Mouse (Mus musculus) retina, postnatal 1 day (tissue): ENCODE measurements around the gene Hspa1a.
"Not testable (repeated sequence)": the region's sequence is repeated elsewhere in the genome, so short reads cannot be mapped to it uniquely, and the experiment has no call there.

ENCODE experiments used
- DNase-seq: peaks from one replicate; pipeline ENCODE4 v3.0.0-alpha.2; 2012

The Hspa1a gene

GRCm38 (mm10) chr17:35000717-35001451, 28.9 kb upstream of the Hspa1a start, which contains the start of gene Vars:
Gene Vars (plus strand): TSS chr17:35000987.
- peak; percentile 95 for DNase-seq

GRCm38 (mm10) chr17:34999871-35000716, 28.1 kb upstream of the Hspa1a start:
- DNase-seq = peak; percentile 49

- no peak for DNase-seq
Observed at GRCm38 (mm10) chr17:34998526-34999430, 26.8 kb upstream of the Hspa1a start.

- DNase-seq = no peak
Observed at GRCm38 (mm10) chr17:34997142-34997483, 25.2 kb upstream of the Hspa1a start.

GRCm38 (mm10) chr17:34996411-34997141, 24.6 kb upstream of the Hspa1a start:
- DNase-seq = no peak

- DNase-seq = not testable (repeated sequence)
Observed at GRCm38 (mm10) chr17:34995927-34996326, 24.0 kb upstream of the Hspa1a start.

- DNase-seq = not testable (repeated sequence)
Observed at GRCm38 (mm10) chr17:34995192-34995591, 23.2 kb upstream of the Hspa1a start.

- DNase-seq = no peak
Observed at GRCm38 (mm10) chr17:34994751-34995150, 22.8 kb upstream of the Hspa1a start.

GRCm38 (mm10) chr17:34984218-34984617, 12.3 kb upstream of the Hspa1a start:
- DNase-seq = peak; percentile 48

- DNase-seq = no peak
Observed at GRCm38 (mm10) chr17:34982328-34982727, 10.4 kb upstream of the Hspa1a start.

- DNase-seq = peak; percentile 96
Observed at GRCm38 (mm10) chr17:34981690-34982180, 9.8 kb upstream of the Hspa1a start, which contains the start of gene Lsm2. Gene Lsm2 (plus strand): TSS chr17:34981862.

- peak; percentile 75 for DNase-seq
Observed at GRCm38 (mm10) chr17:34980655-34981054, 8.7 kb upstream of the Hspa1a start.

- no peak for DNase-seq
Observed at GRCm38 (mm10) chr17:34979631-34980030, 7.7 kb upstream of the Hspa1a start.

- no peak for DNase-seq
Observed at GRCm38 (mm10) chr17:34978239-34978638, 6.3 kb upstream of the Hspa1a start.

GRCm38 (mm10) chr17:34977000-34977399, 5.0 kb upstream of the Hspa1a start:
- DNase-seq = no peak

GRCm38 (mm10) chr17:34975581-34976492, 3.9 kb upstream of the Hspa1a start:
- no peak for DNase-seq

- DNase-seq = not testable (repeated sequence)
Observed at GRCm38 (mm10) chr17:34971694-34972068, 275 bp downstream of the Hspa1a start.

GRCm38 (mm10) chr17:34970850-34971249, 1.1 kb downstream of the Hspa1a start:
- not testable (repeated sequence) for DNase-seq

- not testable (repeated sequence) for DNase-seq
Observed at GRCm38 (mm10) chr17:34969822-34970221, 2.1 kb downstream of the Hspa1a start, which contains the start of gene Gm20481. Gene Gm20481 (plus strand): TSS chr17:34969912.

GRCm38 (mm10) chr17:34965627-34966026, 6.3 kb downstream of the Hspa1a start:
- DNase-seq = no peak

- DNase-seq = peak; percentile 69
Observed at GRCm38 (mm10) chr17:34964640-34965049, 7.3 kb downstream of the Hspa1a start.
